Mouse (Mus musculus) neural tube, embryonic 13.5 days (tissue): ENCODE measurements at regions not wholly inside any gene's neighbourhood (a gene's known extent, or its start where the extent isn't known, plus 50 kb on each side); places are given as distances from the start of the nearest gene placed in this dataset.

Experiments
- ATAC-seq: fragments of 200-750 bp; cut with Nextera tagmentation; 2 replicates; pipeline ENCODE4 v1.8.0; 2017; ENCODE audit warnings: low read depth, mild to moderate bottlenecking, moderate TSS enrichment, moderate library complexity
- H3K27ac ChIP-seq: fragments of 300-500 bp; sonication (generic); replicated peaks from 2 replicates; pipeline ENCODE4 v1.5.1; 2015; ENCODE audit warnings: moderate library complexity, mild to moderate bottlenecking, inconsistent platforms
- H3K27me3 ChIP-seq: fragments of 300-500 bp; sonication (generic); 2 replicates; pipeline ENCODE4 v1.6.1; 2015; ENCODE audit warnings: mild to moderate bottlenecking, inconsistent platforms
- H3K36me3 ChIP-seq: fragments of 300-500 bp; sonication (generic); 2 replicates; pipeline ENCODE4 v1.6.1; 2015; ENCODE audit warnings: mild to moderate bottlenecking, inconsistent platforms
- H3K4me1 ChIP-seq: fragments of 300-500 bp; sonication (generic); replicated peaks from 2 replicates; pipeline ENCODE4 v1.6.1; 2015; ENCODE audit warnings: inconsistent platforms
- H3K4me2 ChIP-seq: fragments of 300-500 bp; sonication (generic); 2 replicates; pipeline ENCODE4 v1.6.1; 2015; ENCODE audit warnings: inconsistent platforms, mild to moderate bottlenecking, moderate library complexity
- H3K4me3 ChIP-seq: fragments of 300-500 bp; sonication (generic); 2 replicates; pipeline ENCODE4 v1.5.1; 2015; ENCODE audit warnings: mild to moderate bottlenecking, inconsistent platforms
- H3K9ac ChIP-seq: fragments of 300-500 bp; sonication (generic); 2 replicates; pipeline ENCODE4 v1.6.1; 2015; ENCODE audit warnings: moderate library complexity, mild to moderate bottlenecking, inconsistent platforms
- H3K9me3 ChIP-seq: fragments of 300-500 bp; sonication (generic); 2 replicates; pipeline ENCODE4 v1.6.1; 2016; ENCODE audit warnings: inconsistent platforms
- WGBS: fragments of 180-500 bp; shearing (Covaris S2); methylation state at CpG from one replicate; pipeline ENCODE4 v1.1.7; 2015; 5-methylcytosine and 5-hydroxymethylcytosine counted together

DNA sequence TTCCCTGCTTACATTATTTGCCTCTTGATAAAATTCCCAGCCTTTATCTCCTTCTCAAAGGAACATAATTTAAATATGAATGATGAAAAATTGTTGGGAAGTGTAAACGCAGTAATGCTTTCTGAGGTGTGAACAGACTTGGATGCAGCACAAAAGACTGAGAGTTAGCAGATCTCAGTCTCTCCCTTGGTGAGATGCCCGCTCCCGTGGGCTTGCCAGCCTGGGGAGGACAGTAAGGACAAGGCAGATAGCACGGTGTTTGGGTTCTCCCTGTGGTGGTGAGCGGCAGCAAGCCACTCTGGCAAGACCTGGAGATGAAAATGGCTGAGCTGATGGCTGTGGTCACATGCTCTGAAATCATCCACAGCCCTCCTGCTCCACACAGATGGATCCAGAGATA is 176.8 kb upstream of the Cdh4 start:
- Histone ChIP-seq H3K4me3 (no peak overlapping the region), H3K27ac (no peak overlapping the region), H3K9ac (no peak overlapping the region), H3K4me1 (no peaks in the 10 kb centered on the region), H3K36me3 (no peaks in the 10 kb centered on the region), H3K9me3 (peaks cover 5% of the 10 kb centered on the region; the same call in 1 of the 2 replicates), H3K27me3 (no peaks in the 10 kb centered on the region), H3K4me2 (no peak overlapping the region)
- ATAC-seq: no peak
- 68% methylated on average over 5 of the region's 5 CpGs for WGBS

DNA sequence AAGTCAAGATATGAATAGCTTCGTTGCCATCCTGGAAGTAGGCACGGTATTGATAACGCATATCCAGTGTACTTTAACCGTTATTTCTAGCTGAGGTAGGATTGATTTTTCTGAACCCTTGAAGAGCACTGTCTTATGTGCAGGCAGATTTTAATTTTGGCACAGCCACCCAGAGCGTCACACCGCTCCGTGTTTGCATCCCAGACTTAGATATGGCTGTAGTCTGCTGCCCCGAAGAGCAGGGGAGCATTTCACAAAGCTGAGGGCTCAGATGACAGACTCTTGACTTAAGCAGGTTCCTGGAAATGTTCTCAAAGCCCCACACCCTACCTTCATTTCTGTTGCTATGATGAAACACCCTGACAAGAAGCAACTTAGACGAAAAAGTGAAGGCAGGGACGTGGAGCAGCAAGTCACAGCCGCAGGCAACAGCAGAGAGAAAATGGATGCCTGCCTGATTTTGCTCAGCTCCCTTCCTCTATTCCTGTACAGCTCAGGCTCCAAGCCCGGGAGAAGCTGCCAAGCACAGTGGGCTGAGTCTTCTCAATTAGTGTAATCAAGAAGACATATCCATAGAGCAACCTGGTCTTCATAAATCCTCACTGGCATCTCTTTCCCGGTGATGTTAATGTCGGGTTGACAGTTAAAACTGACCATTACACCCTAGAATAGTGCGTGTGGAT is 164.9 kb upstream of the Cdh4 start:
- Histone ChIP-seq H3K27me3 (no peaks in the 10 kb centered on the region), H3K4me1 (no peaks in the 10 kb centered on the region), H3K9ac (no peak overlapping the region), H3K4me3 (no peak overlapping the region), H3K36me3 (no peaks in the 10 kb centered on the region), H3K9me3 (no peaks in the 10 kb centered on the region), H3K27ac (no peak overlapping the region), H3K4me2 (no peak overlapping the region)
- ATAC-seq: no peak
- 88% methylated on average over 15 of the region's 15 CpGs for WGBS

DNA sequence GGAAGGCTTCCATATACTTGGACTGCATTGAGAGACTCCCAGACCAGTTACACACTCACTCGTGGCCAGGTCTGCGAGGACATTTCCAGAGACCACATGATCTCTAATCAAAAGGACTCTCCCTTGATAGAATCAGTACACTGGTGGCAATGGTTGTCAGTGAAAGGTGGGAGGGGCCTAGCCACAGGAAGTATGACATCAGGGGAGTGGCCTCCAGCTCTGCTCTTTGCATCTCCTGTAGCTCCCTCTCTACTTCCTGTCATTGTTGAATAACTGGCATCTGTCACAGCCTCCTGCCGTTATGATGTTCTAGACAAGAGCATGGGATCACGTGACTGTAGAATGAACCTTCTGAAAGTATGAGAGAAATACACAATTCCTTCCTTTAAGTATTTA is 164.3 kb upstream of the Cdh4 start:
- ATAC-seq: no peak
- 81% methylated on average over 4 of the region's 4 CpGs for WGBS

DNA sequence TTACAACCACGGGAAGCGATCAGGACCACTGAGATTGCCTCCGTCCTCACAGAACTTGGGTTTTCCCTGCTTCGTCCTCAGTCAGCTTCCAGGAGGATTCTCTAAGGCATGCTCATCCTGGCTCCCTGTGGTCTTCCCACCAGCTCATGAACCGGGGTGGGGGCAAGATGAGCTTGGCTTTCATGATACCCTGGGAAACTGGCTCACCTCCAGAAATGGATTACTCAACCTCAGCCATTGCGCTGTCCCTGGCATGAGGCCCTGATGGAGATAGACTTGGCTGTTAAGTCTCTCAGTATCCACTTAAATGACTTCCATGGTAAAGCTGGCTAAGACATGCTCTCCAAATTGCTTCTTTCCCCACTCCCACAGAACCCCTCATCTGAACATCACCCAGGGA is 160.0 kb upstream of the Cdh4 start:
- Histone ChIP-seq H3K4me1 (no peaks in the 10 kb centered on the region), H3K27ac (no peak overlapping the region), H3K27me3 (no peaks in the 10 kb centered on the region), H3K9me3 (no peaks in the 10 kb centered on the region), H3K9ac (no peak overlapping the region), H3K36me3 (no peaks in the 10 kb centered on the region), H3K4me3 (no peak overlapping the region), H3K4me2 (no peak overlapping the region)
- 68% methylated on average over 6 of the region's 6 CpGs for WGBS
- ATAC-seq: no peak

More for the DNA sequence above, 164.3 kb upstream of the Cdh4 start:
- no peak overlapping the region for H3K4me2 ChIP-seq
- H3K4me3 ChIP-seq: no peak overlapping the region
- H3K9me3 ChIP-seq: no peaks in the 10 kb centered on the region
- no peak overlapping the region for H3K9ac ChIP-seq
- no peaks in the 10 kb centered on the region for H3K4me1 ChIP-seq
- no peak overlapping the region for H3K27ac ChIP-seq
- H3K36me3 ChIP-seq: no peaks in the 10 kb centered on the region
- H3K27me3 ChIP-seq: no peaks in the 10 kb centered on the region

DNA sequence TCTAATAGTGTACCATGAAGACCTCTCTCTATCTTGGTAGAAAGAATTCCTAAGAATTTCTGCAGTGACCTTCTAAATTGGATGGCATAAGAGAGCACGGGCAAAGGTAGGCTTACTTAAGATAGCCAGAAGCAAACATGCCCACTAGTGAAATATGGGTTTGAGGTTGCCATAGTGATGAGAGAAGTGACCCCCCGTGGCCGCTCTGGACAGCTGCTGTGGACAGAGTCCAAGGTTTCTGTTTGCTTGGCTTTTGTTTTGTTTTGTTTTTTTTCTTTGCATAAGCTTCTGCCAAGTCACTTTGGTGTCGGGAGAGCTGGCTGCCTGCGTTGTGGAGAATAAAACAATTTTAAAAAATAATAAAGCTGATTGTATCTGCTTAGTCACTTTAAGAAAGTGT is 151.8 kb upstream of the Cdh4 start:
- no peak overlapping the region for H3K27ac ChIP-seq
- ATAC-seq: no peak

DNA sequence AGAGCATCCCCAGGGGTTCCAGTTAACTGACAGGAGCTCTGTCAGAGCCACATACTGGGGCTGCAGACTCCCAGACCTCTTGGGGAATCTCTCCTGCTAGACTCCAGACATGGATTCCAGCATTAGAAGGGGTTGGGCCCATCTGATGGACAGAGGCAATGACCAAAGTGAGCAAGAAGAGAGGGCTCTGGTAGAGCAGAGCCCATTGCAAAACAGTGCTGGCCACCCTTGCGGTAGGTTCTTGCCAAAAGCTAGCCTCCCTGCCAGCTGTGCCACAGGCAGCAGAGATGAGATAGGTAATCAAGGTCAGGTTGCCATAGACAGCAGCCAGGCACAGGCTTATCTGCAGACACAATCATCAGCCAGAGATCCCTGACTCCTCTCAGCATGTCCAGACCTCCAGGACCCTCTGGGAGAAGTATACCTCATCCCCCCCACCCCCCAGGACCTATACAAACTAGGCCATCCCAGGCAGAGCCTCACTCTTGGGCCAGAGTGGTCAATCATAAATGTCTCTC is 151.1 kb upstream of the Cdh4 start:
- Histone ChIP-seq H3K4me3 (no peak overlapping the region), H3K4me1 (peaks cover 40% of the 10 kb centered on the region), H3K27ac (no peak overlapping the region), H3K36me3 (no peaks in the 10 kb centered on the region), H3K27me3 (no peaks in the 10 kb centered on the region), H3K9me3 (no peaks in the 10 kb centered on the region), H3K4me2 (no peak overlapping the region), H3K9ac (no peak overlapping the region)
- WGBS: 92% methylated on average over 1 of the region's 1 CpGs
- ATAC-seq: no peak

More for the DNA sequence above, 151.8 kb upstream of the Cdh4 start:
- Histone ChIP-seq H3K4me3 (no peak overlapping the region), H3K4me2 (no peak overlapping the region), H3K9ac (no peak overlapping the region), H3K4me1 (peaks cover 40% of the 10 kb centered on the region), H3K27me3 (no peaks in the 10 kb centered on the region), H3K36me3 (no peaks in the 10 kb centered on the region), H3K9me3 (no peaks in the 10 kb centered on the region)
- 25% methylated on average over 5 of the region's 5 CpGs for WGBS

DNA sequence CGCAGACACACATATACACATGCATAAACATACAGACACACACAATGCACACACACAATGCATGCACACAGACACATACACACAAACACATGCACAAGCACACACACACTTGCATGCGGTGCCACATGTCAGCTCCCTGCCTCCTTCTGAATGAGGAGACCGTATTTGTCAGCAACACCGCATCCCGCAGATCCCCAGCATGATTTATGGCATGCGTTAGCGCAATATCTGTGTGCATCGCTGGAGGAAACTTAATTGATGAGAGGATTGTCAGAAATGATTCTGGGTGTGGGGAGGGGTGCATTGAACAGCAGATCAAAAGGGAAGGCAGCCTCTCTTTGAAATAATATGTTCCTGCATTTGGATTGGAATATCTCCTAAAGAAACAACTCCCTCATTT is 150.3 kb upstream of the Cdh4 start:
- 0 out of 2 replicates have a peak overlapping the region, but pooled peaks have one; percentile 24 for H3K27ac ChIP-seq
- no peaks in the 10 kb centered on the region for H3K9me3 ChIP-seq
- no peak overlapping the region for H3K4me2 ChIP-seq
- H3K36me3 ChIP-seq: no peaks in the 10 kb centered on the region
- ATAC-seq: 0 out of 2 replicates have a peak, but pooled peaks have one; percentile 25
- peaks cover 40% of the 10 kb centered on the region for H3K4me1 ChIP-seq
- no peak overlapping the region for H3K4me3 ChIP-seq
- no peaks in the 10 kb centered on the region for H3K27me3 ChIP-seq
- H3K9ac ChIP-seq: no peak overlapping the region
- WGBS: 44% methylated on average over 8 of the region's 8 CpGs

DNA sequence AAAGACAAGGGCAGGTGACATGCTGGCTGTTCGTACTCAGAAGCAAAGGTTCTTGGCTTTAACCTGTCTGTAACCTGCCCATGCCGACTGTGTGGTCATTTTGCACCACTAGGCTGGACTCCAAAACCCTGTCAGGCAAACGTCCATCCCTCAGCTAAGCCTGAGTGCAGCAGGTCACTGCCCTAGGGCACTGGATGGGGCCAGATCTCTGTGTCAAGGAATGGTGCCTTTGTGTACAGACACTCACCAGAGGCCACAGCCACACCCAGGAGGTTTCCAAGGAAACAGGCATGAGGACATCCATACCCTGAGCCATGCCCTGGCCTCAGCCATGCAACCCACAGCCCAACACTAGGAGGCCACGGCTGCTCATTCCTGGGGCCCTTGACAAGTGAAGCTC is 149.7 kb upstream of the Cdh4 start:
- Histone ChIP-seq H3K4me2 (no peak overlapping the region), H3K27ac (peak overlapping the region; percentile 57), H3K9ac (no peak overlapping the region), H3K4me3 (no peak overlapping the region), H3K27me3 (no peaks in the 10 kb centered on the region), H3K4me1 (peaks cover 40% of the 10 kb centered on the region), H3K36me3 (no peaks in the 10 kb centered on the region), H3K9me3 (no peaks in the 10 kb centered on the region)
- 44% methylated on average over 4 of the region's 4 CpGs for WGBS
- ATAC-seq: peak; percentile 36; the same call in 1 of the 2 replicates

DNA sequence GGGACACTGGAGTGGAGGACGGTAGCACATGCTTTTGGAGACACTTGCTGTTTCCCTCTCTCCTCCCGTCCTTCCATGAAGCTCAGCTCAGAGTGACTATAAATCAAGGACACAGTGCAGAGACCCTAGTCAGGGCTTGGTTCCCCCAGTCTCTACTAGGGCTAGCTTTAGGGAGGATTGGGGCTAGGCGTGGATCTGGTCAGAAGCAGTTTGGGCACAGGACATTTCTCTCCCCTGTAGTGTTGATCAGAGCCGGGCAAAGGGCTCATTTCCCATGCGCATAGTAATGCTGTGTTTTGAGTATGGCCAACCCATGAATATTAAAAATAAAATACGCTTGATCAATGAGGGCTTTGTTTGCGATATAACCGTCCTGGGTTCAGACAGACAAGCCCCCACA is 149.1 kb upstream of the Cdh4 start:
- Histone ChIP-seq H3K27me3 (no peaks in the 10 kb centered on the region), H3K36me3 (no peaks in the 10 kb centered on the region), H3K27ac (peak overlapping the region; percentile 57; the same call in 1 of the 2 replicates), H3K9ac (no peak overlapping the region), H3K4me1 (peaks cover 40% of the 10 kb centered on the region), H3K9me3 (no peaks in the 10 kb centered on the region), H3K4me2 (no peak overlapping the region), H3K4me3 (no peak overlapping the region)
- WGBS: 43% methylated on average over 8 of the region's 8 CpGs
- ATAC-seq: peak; percentile 44; the same call in 1 of the 2 replicates

DNA sequence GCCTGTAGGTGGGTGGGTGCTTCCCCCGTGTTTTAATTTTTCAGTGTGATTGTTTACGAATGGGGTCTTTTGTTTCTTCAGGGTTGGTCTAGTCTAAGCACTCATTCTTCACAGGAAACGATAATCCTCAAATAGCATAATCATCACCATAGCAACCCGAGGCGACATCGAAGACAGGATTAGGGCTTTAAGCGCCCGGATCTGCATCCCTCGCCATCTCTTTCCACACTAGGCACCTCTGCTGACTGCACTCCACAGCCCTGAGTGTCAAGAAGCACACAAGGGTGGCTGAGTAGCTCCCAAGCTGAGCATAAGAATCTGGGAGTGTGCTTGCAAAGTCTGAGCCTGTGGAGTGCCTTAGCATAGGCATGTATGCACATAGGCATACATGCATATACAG is 145.2 kb upstream of the Cdh4 start:
- no peak for ATAC-seq
- Histone ChIP-seq H3K9me3 (no peaks in the 10 kb centered on the region), H3K4me3 (no peak overlapping the region), H3K27me3 (no peaks in the 10 kb centered on the region), H3K4me1 (peaks cover 22% of the 10 kb centered on the region), H3K4me2 (no peak overlapping the region), H3K36me3 (no peaks in the 10 kb centered on the region), H3K27ac (no peak overlapping the region), H3K9ac (no peak overlapping the region)
- 58% methylated on average over 9 of the region's 9 CpGs for WGBS

DNA sequence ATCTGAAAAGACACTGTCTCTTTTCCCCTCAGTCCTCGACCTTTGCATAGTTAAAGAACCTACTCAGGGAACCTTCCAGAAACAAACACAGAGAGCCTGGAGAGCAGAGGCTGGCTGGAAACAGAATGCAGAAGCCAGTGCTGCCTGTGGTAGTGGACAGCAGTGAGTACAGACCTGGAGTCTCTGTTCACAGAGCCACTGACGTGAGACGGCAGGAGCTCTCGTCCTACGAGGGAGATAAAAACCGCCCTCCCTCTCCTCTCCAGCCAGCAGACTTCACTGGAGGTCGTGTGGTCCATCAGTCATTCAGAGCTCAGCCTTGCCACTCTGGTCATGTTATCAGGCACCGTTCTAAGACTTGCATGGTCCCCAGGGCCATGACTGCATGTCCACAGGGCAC is 138.5 kb upstream of the Cdh4 start:
- H3K27me3 ChIP-seq: peaks cover 31% of the 10 kb centered on the region
- no peak for ATAC-seq
- H3K4me3 ChIP-seq: no peak overlapping the region
- 51% methylated on average over 8 of the region's 8 CpGs for WGBS
- H3K36me3 ChIP-seq: no peaks in the 10 kb centered on the region
- H3K9me3 ChIP-seq: no peaks in the 10 kb centered on the region
- no peak overlapping the region for H3K9ac ChIP-seq
- no peak overlapping the region for H3K4me2 ChIP-seq
- H3K27ac ChIP-seq: no peak overlapping the region
- H3K4me1 ChIP-seq: peaks cover 21% of the 10 kb centered on the region

DNA sequence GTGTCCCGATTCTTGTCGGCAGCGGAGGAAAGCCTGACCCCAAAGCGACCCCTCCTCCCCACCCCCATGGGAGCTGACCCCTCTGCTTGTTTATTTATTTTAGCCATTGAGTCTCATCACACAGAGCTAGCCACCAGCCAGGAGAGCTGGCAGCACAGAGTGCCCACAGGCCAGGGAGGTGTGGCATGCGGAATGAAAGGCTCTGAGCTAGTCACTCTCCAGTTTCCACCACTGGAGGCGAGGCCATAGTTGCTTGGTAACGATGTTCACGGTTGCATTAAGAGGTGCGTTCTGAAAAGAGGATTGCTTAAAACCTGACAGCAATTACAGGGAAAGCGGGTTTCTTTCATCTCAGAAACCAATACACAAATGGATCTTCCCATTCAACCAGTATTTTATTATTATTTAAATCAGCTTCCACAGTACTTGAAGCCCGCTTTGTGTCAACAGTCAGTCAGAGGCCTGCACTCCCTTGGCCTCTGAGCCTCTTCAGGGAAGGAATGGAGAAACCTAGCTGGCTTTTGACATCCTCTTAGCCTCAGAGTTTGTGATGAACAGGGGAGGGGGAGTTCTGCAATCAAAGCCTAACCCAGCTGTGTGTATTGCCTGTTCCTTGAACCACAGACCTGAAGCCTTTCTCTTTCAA is 134.8 kb upstream of the Cdh4 start:
- H3K36me3 ChIP-seq: no peaks in the 10 kb centered on the region
- WGBS: 6% methylated on average over 11 of the region's 11 CpGs
- H3K9ac ChIP-seq: no peak overlapping the region
- peak; percentile 75 for ATAC-seq
- no peaks in the 10 kb centered on the region for H3K9me3 ChIP-seq
- H3K4me2 ChIP-seq: no peak overlapping the region
- H3K27me3 ChIP-seq: peaks cover 39% of the 10 kb centered on the region
- H3K4me1 ChIP-seq: peaks cover 21% of the 10 kb centered on the region
- no peak overlapping the region for H3K27ac ChIP-seq
- no peak overlapping the region for H3K4me3 ChIP-seq
